ENCODE assay signal across 26 mouse cellular contexts in the genomic region with DNA sequence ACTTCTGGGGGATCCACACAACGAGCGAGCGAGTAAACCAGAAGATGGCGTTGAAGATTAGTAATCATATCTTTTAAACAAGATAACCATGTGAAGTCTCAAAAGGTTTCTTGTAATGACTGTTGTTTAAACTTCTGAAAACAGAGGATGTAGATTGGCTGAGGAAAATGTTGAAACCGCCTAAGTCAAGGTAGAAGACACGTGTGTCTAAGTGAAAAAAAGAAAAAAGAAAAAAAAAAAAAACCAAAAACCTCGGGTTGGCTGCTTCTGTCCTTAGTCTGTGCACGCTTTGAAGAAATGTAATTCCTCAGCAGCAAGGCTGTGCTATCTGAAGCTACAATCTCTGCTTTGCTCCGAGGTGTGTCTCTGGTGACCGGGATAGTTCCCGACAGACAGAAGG. TPM values are rescaled to one million over a fixed set of nuclear protein-coding genes. Genes with fewer than 3 reads are reported as not detected.
A peak's percentile ranks its signal among the peaks of the same experiment; 100 is the strongest.
DNase-seq lines count a peak whose midpoint lies in the region; ATAC-seq and TF ChIP-seq lines count a peak whose summit lies in the region.
"Had no signal": no experiment of that assay in that cellular context is flagged by ENCODE, and none has a peak within 500 bp of the region (broad histone marks: within the 10 kb centered on the region; RNA-seq: fewer than 3 reads in every experiment).

No protein-coding gene starts in this region.

- peak; percentile 80 for DNase-seq in CD4-positive helper T cell, adult 2 months (ENCODE audit: low read depth, low spot score)
- DNase-seq in CD4-positive, CD25-positive, alpha-beta regulatory T cell, adult 2 months (ENCODE audit: low read depth, low spot score) = peak; percentile 70
- peak; percentile 8 for DNase-seq in T-cell, adult 2 months (ENCODE audit: low spot score)
- no peak for DNase-seq in gastrocnemius, adult 2 months
- DNase-seq in heart, adult 9 months (ENCODE audit: low spot score in 2 of 2) = no peak
- DNase-seq: adrenal gland, adult 2 months; adrenal gland, postnatal 14 days; cerebellum, adult 11 months; cerebellum, adult 2 months; cerebellum, adult 9-11 months; cerebellum, postnatal 25 days; gastrocnemius, postnatal 10 days; gastrocnemius, postnatal 36 days; heart, adult 2 months; kidney, adult 8-10 months had no signal

- no peak overlapping the region for H3K27ac ChIP-seq in gastrocnemius, adult 2 months
- H3K27ac ChIP-seq: embryonic facial prominence, embryonic 12.5 days; embryonic facial prominence, embryonic 15.5 days; forebrain, embryonic 10.5 days; forebrain, embryonic 15.5 days; heart, adult 2 months; hindbrain, embryonic 12.5 days; hindbrain, embryonic 15.5 days had no signal

- H3K4me3 ChIP-seq in gastrocnemius, adult 2 months = no peak overlapping the region
- H3K4me3 ChIP-seq: embryonic facial prominence, embryonic 12.5 days; embryonic facial prominence, embryonic 15.5 days; erythroblast, embryonic 14.5 days; forebrain, embryonic 10.5 days; forebrain, embryonic 15.5 days; heart, adult 2 months; hindbrain, embryonic 12.5 days; hindbrain, embryonic 15.5 days had no signal

- ATAC-seq in inflammation-experienced regulatory T-cells, adult 6 months = peak; percentile 39
- no peak for ATAC-seq in erythroblast, adult 5-6 weeks (replicated peaks; ENCODE audit: low FRiP score, poor library complexity, severe bottlenecking)
- ATAC-seq: forebrain, embryonic 15.5 days; intestine, embryonic 16.5 days had no signal

- intact Hi-C loops in gastrocnemius, adult 2 months (cut with DNase I) = no loop called here

- no peak for TF ChIP-seq CTCF in gastrocnemius, adult 2 months (IDR thresholded peaks at IDR 0.05)

RNA-seq across cellular contexts. Expression of gene Irf4, which starts 1.5 kb away (rescaled TPM):
- 10 to 100 TPM; 17.4 to 19.8 (median 17.8) TPM for polyA plus RNA-seq in inflammation-experienced regulatory T-cells, adult 6 months (2017; shearing (Covaris generic))
- total RNA-seq in gastrocnemius, adult 2 months (2021) = 1 to 10 TPM in 1 of 2 experiments, under 1 TPM in 1; 0.64 to 2.5 TPM
- total RNA-seq in erythroblast, adult 5-6 weeks (2015; ENCODE audit: low replicate concordance) = 0.42 TPM in 1 of 2 replicates, not detected in the other
- 1.1 TPM in 2 replicates for total RNA-seq in erythroblast, adult 5-6 weeks (2017; ENCODE audit: low replicate concordance)
- polyA plus RNA-seq: C2C12; erythroblast, embryonic 14.5 days; forebrain, embryonic 10.5 days had no signal

Comparison
In these comparisons a context has a peak if more than half of its experiments do, and no peak if none do; other contexts are left out.
1. DNase-seq: peak in CD4-positive helper T cell, adult 2 months (single experiment), CD4-positive, CD25-positive, alpha-beta regulatory T cell, adult 2 months (single experiment) and T-cell, adult 2 months (single experiment); none in gastrocnemius, adult 2 months (single experiment) and heart, adult 9 months (0 of 2).